Mouse (Mus musculus): Measurements from ENCODE around the gene Slc28a3. TPM values are rescaled to one million over a fixed set of nuclear protein-coding genes. Genes with fewer than 3 reads are reported as not detected.

Gene Slc28a3
- polyA plus RNA-seq, 1 experiment from 2014 or later: not detected

DNA sequence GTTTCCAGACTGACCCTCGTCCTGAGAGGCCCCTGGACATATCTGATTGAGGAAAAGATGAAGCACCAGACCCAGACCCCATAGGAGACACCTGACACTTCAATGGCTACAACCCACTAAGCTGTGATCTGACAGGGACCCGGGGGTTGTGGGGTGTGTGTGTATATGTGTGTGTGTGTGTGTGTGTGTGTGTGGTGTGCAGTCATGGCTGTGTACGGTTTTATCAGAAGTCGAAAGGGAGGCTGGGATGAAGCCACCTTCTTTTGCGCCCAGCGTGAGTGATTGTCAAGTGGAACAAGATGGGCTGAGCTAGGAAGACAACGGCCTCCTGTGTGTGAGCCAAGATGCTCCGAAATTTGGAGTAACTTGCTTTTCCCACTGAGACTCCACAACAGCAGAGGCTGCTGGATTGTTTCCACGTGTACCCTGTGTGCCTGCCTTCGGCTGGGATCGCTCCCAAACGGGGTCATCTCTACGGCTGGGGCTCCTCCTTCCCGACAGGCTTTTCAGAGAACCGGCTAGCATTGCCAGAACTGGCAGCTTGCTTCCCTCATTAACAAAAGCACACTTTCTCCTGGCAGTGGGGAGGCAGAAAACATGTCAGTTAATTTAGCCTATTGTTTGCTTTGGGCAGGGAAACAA lies 50.1 kb downstream of the Slc28a3 start:
- Histone ChIP-seq H3K4me2 (no peak overlapping the region), H3K9me3 (no peaks in the 10 kb centered on the region), H3K4me1 (no peaks in the 10 kb centered on the region), H3K9ac (no peak overlapping the region), H3K4me3 (no peak overlapping the region), H3K27ac (replicated peaks) (no peak overlapping the region), H3K27me3 (replicated peaks) (no peaks in the 10 kb centered on the region), H3K36me3 (no peaks in the 10 kb centered on the region)
- 73% methylated on average over 15 of the region's 15 CpGs for WGBS
- no peak for ATAC-seq (ENCODE audit: extremely low read depth, insufficient number of reproducible peaks, low FRiP score, low TSS enrichment)

DNA sequence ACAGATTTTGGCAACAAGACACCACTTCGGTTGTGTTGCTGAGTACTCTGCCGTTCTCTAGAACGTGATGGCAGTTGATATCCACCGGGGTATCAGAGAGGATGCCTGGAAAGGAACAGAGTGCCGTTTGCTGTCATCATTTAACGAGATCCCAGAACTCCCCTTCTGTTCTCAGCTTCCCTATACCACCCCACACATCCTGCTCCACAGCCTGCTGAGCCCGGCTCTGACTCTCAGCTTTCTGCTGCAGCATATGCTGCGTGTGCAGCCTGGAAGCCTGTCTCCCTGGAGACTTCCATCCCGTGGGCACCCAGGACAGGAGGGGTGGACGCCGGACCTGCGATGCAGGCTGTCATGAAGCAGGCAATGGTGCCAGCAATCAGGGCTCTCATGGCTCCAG lies 52.5 kb downstream of the Slc28a3 start:
- Histone ChIP-seq H3K4me2 (no peak overlapping the region), H3K27ac (replicated peaks) (no peak overlapping the region), H3K4me3 (no peak overlapping the region), H3K27me3 (replicated peaks) (no peaks in the 10 kb centered on the region), H3K9me3 (no peaks in the 10 kb centered on the region), H3K9ac (no peak overlapping the region), H3K4me1 (no peaks in the 10 kb centered on the region), H3K36me3 (no peaks in the 10 kb centered on the region)
- ATAC-seq (ENCODE audit: extremely low read depth, insufficient number of reproducible peaks, low FRiP score, low TSS enrichment): no peak
- WGBS: 60% methylated on average over 12 of the region's 12 CpGs

- Histone ChIP-seq H3K9ac (no peak overlapping the region), H3K27me3 (replicated peaks) (no peaks in the 10 kb centered on the region), H3K36me3 (no peaks in the 10 kb centered on the region), H3K4me3 (no peak overlapping the region), H3K27ac (replicated peaks) (no peak overlapping the region), H3K4me2 (no peak overlapping the region), H3K9me3 (no peaks in the 10 kb centered on the region), H3K4me1 (no peaks in the 10 kb centered on the region)
- ATAC-seq (ENCODE audit: extremely low read depth, insufficient number of reproducible peaks, low FRiP score, low TSS enrichment): no peak
- 64% methylated on average over 1 of the region's 1 CpGs for WGBS
Observed at GRCm38 (mm10) chr13:58556018-58556417, 54.7 kb downstream of the Slc28a3 start.

GRCm38 (mm10) chr13:58555561-58555960 lies 55.1 kb downstream of the Slc28a3 start:
- Histone ChIP-seq H3K9ac (no peak overlapping the region), H3K9me3 (no peaks in the 10 kb centered on the region), H3K4me2 (no peak overlapping the region), H3K36me3 (no peaks in the 10 kb centered on the region), H3K27me3 (replicated peaks) (no peaks in the 10 kb centered on the region), H3K4me1 (no peaks in the 10 kb centered on the region), H3K4me3 (no peak overlapping the region), H3K27ac (replicated peaks) (no peak overlapping the region)
- ATAC-seq (ENCODE audit: extremely low read depth, insufficient number of reproducible peaks, low FRiP score, low TSS enrichment): no peak
- 59% methylated on average over 5 of the region's 5 CpGs for WGBS

DNA sequence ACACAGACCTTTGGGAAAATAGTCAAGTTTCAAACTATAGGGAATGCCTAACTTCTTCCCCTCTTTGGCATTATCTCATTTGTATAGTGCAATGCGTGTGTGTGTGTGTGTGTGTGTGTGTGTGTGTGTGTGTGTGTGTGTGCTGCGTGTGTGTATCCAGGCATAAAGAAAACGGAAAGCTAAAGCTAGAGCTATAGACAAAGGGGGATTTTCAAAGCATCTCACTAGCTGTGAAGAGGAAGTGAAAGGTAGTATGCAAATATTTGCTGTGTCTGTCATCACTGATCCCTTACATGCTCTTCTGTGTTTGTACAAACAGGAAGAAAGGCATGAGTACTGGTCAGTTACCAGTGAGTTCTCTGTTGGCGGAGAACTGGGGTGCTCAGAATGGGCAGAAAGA lies 58.8 kb downstream of the Slc28a3 start:
- no peak for ATAC-seq (ENCODE audit: extremely low read depth, insufficient number of reproducible peaks, low FRiP score, low TSS enrichment)
- Histone ChIP-seq H3K9ac (no peak overlapping the region), H3K4me2 (no peak overlapping the region), H3K27me3 (replicated peaks) (no peaks in the 10 kb centered on the region), H3K4me3 (no peak overlapping the region), H3K27ac (replicated peaks) (no peak overlapping the region), H3K9me3 (no peaks in the 10 kb centered on the region), H3K4me1 (no peaks in the 10 kb centered on the region), H3K36me3 (no peaks in the 10 kb centered on the region)
- 70% methylated on average over 4 of the region's 4 CpGs for WGBS

- no peaks in the 10 kb centered on the region for H3K9me3 ChIP-seq
- 0 out of 2 replicates have a peak, but pooled peaks cover 3% of the 10 kb centered on the region for H3K4me1 ChIP-seq
- peaks cover 26% of the 10 kb centered on the region for H3K27me3 ChIP-seq (replicated peaks)
- H3K27ac ChIP-seq (replicated peaks): no peak overlapping the region
- no peak overlapping the region for H3K4me3 ChIP-seq
- no peak overlapping the region for H3K4me2 ChIP-seq
- no peak for ATAC-seq (ENCODE audit: extremely low read depth, insufficient number of reproducible peaks, low FRiP score, low TSS enrichment)
- H3K9ac ChIP-seq: no peak overlapping the region
- WGBS: 52% methylated on average over 7 of the region's 7 CpGs
- H3K36me3 ChIP-seq: no peaks in the 10 kb centered on the region
Observed at GRCm38 (mm10) chr13:58547570-58547969, 63.1 kb downstream of the Slc28a3 start.

DNA sequence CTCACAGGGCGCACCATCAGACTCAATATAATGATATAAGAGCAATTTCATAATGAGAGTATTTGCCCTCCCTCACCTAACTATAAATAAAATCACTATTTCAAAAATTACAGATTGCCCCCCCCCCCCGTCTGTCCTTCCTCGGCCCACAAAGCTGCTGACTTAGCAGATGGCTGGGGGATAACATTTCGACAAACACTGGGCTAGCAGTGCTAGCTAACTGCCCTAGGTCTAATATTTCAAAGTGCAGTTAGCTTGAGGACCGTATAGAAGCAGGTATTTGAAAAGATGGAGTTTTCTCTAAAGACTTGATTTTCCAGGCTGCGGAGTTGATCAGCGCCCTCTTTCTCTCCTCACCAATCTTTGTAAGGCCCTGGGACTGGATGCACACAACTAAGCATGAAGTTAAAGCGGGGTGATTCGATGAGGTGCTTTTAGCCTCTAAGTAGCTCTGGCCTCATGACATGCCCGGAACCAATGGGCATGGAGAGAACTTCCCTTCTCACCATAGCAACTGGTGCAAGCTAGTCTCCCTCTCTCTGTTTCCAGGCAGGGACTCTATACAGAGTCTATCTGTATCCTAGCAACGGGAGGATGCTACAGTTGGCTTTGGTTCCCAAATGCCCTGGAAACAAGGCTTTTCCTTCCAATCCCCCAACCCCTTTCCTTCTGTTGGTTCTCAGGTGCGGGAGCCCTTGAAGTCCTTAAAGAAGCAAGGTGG lies 66.8 kb downstream of the Slc28a3 start:
- no peak for ATAC-seq (ENCODE audit: extremely low read depth, insufficient number of reproducible peaks, low FRiP score, low TSS enrichment)
- Histone ChIP-seq H3K27me3 (replicated peaks) (peaks cover 26% of the 10 kb centered on the region), H3K9ac (no peak overlapping the region), H3K4me2 (no peak overlapping the region), H3K36me3 (no peaks in the 10 kb centered on the region), H3K4me1 (peaks cover 8% of the 10 kb centered on the region; the same call in 1 of the 2 replicates), H3K27ac (replicated peaks) (no peak overlapping the region), H3K4me3 (no peak overlapping the region), H3K9me3 (no peaks in the 10 kb centered on the region)
- WGBS: 62% methylated on average over 12 of the region's 12 CpGs

- ATAC-seq (ENCODE audit: extremely low read depth, insufficient number of reproducible peaks, low FRiP score, low TSS enrichment): 0 out of 2 replicates have a peak, but pooled peaks have one; percentile 44
- Histone ChIP-seq H3K9ac (no peak overlapping the region), H3K9me3 (no peaks in the 10 kb centered on the region), H3K27me3 (replicated peaks) (peaks cover 26% of the 10 kb centered on the region), H3K27ac (replicated peaks) (no peak overlapping the region), H3K4me2 (peak overlapping the region; percentile 27), H3K4me3 (no peak overlapping the region), H3K4me1 (peaks cover 15% of the 10 kb centered on the region), H3K36me3 (no peaks in the 10 kb centered on the region)
- 35% methylated on average over 7 of the region's 7 CpGs for WGBS
Observed at GRCm38 (mm10) chr13:58543066-58543465, 67.6 kb downstream of the Slc28a3 start.

- WGBS: 56% methylated on average over 10 of the region's 10 CpGs
- no peak overlapping the region for H3K27ac ChIP-seq (replicated peaks)
- ATAC-seq (ENCODE audit: extremely low read depth, insufficient number of reproducible peaks, low FRiP score, low TSS enrichment): no peak
Observed at GRCm38 (mm10) chr13:58542601-58543041, 68.1 kb downstream of the Slc28a3 start.

DNA sequence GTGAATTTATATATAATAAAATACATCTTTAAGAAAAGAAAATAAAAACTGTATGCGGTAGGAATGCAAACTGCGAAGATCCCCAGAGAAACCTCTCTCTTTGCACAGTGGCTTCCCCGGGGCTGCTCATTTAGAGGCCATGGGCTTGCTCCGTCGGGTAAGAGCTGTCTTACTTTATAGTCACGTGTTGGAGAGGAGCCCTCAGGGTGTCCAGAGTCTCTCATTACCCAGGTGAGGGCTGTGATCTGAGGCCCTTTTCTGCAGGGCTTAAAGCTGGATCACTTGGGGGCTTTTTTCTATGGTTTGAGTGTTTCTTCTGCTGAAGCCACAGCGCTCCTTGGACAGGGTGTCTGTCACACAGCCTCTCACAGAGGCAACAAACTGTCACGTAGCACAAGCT lies 68.5 kb downstream of the Slc28a3 start:
- Histone ChIP-seq H3K4me1 (peaks cover 20% of the 10 kb centered on the region), H3K27ac (replicated peaks) (no peak overlapping the region), H3K4me2 (no peak overlapping the region), H3K9me3 (no peaks in the 10 kb centered on the region), H3K27me3 (replicated peaks) (peaks cover 26% of the 10 kb centered on the region), H3K36me3 (no peaks in the 10 kb centered on the region), H3K9ac (no peak overlapping the region), H3K4me3 (no peak overlapping the region)
- 67% methylated on average over 8 of the region's 8 CpGs for WGBS
- no peak for ATAC-seq (ENCODE audit: extremely low read depth, insufficient number of reproducible peaks, low FRiP score, low TSS enrichment)

More at GRCm38 (mm10) chr13:58542601-58543041, 68.1 kb downstream of the Slc28a3 start:
- H3K36me3 ChIP-seq: no peaks in the 10 kb centered on the region
- H3K4me2 ChIP-seq: peak overlapping the region; percentile 27
- no peak overlapping the region for H3K9ac ChIP-seq
- peaks cover 26% of the 10 kb centered on the region for H3K27me3 ChIP-seq (replicated peaks)
- H3K4me3 ChIP-seq: no peak overlapping the region
- H3K4me1 ChIP-seq: peaks cover 19% of the 10 kb centered on the region
- no peaks in the 10 kb centered on the region for H3K9me3 ChIP-seq

GRCm38 (mm10) chr13:58541620-58542019 lies 69.1 kb downstream of the Slc28a3 start:
- peaks cover 26% of the 10 kb centered on the region for H3K27me3 ChIP-seq (replicated peaks)
- 78% methylated on average over 4 of the region's 4 CpGs for WGBS
- H3K27ac ChIP-seq (replicated peaks): no peak overlapping the region
- ATAC-seq (ENCODE audit: extremely low read depth, insufficient number of reproducible peaks, low FRiP score, low TSS enrichment): no peak
- H3K9me3 ChIP-seq: no peaks in the 10 kb centered on the region
- no peaks in the 10 kb centered on the region for H3K36me3 ChIP-seq
- H3K4me2 ChIP-seq: no peak overlapping the region
- no peak overlapping the region for H3K4me3 ChIP-seq
- H3K4me1 ChIP-seq: peaks cover 20% of the 10 kb centered on the region
- no peak overlapping the region for H3K9ac ChIP-seq

DNA sequence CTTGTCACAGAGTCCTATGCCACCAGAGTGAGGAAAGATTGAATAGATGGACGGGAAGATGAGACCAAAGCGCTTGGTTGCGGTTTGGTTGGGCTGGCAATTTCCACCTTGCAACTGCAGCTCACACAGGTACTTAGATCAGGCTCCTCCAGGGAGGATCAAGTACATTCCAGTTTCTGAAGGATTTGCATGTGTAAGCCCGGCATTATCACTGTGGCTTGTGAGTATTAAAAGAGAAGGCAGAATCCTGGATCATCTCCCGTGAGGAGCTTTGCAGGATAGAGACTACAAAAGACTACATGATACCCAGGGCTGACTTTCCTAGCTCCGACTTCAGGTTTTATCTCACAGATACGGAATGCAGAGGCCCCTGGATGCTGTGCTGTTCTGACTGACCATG lies 71.7 kb downstream of the Slc28a3 start:
- Histone ChIP-seq H3K4me1 (peaks cover 24% of the 10 kb centered on the region), H3K9ac (no peak overlapping the region), H3K27me3 (replicated peaks) (peaks cover 1% of the 10 kb centered on the region), H3K9me3 (no peaks in the 10 kb centered on the region), H3K27ac (replicated peaks) (no peak overlapping the region), H3K4me3 (no peak overlapping the region), H3K4me2 (no peak overlapping the region), H3K36me3 (no peaks in the 10 kb centered on the region)
- no peak for ATAC-seq (ENCODE audit: extremely low read depth, insufficient number of reproducible peaks, low FRiP score, low TSS enrichment)
- 60% methylated on average over 7 of the region's 7 CpGs for WGBS
